Mouse (Mus musculus): ENCODE data around the gene Macrod2. TPM values are rescaled to one million over a fixed set of nuclear protein-coding genes. Genes with fewer than 3 reads are reported as not detected.

The Macrod2 gene
- total RNA-seq, 2 experiments from 2014 or later, result 51.0 to 52.7 TPM

- DNase-seq (ENCODE audit: low spot score in 2 of 2), result no peak
Observed at GRCm38 (mm10) chr2:141024316-141025043, 629.4 kb downstream of the Macrod2 start.

- no peak for DNase-seq (ENCODE audit: low spot score in 2 of 2)
Observed at GRCm38 (mm10) chr2:141056685-141057454, 661.8 kb downstream of the Macrod2 start.

- DNase-seq (ENCODE audit: low spot score in 2 of 2), result no peak
Observed at GRCm38 (mm10) chr2:141057455-141057833, 662.3 kb downstream of the Macrod2 start.

GRCm38 (mm10) chr2:141073981-141074855 is 679.1 kb downstream of the Macrod2 start:
- DNase-seq (ENCODE audit: low spot score in 2 of 2), result no peak

- DNase-seq (ENCODE audit: low spot score in 2 of 2), result no peak
Observed at GRCm38 (mm10) chr2:141078221-141078620, 683.1 kb downstream of the Macrod2 start.

- no peak for DNase-seq (ENCODE audit: low spot score in 2 of 2)
Observed at GRCm38 (mm10) chr2:141091320-141091719, 696.2 kb downstream of the Macrod2 start.

- no peak for DNase-seq (ENCODE audit: low spot score in 2 of 2)
Observed at GRCm38 (mm10) chr2:141117579-141117978, 722.5 kb downstream of the Macrod2 start.

GRCm38 (mm10) chr2:141123875-141124274 is 728.8 kb downstream of the Macrod2 start:
- DNase-seq (ENCODE audit: low spot score in 2 of 2), result no peak

GRCm38 (mm10) chr2:141125638-141126037 is 730.5 kb downstream of the Macrod2 start:
- DNase-seq (ENCODE audit: low spot score in 2 of 2), result no peak

GRCm38 (mm10) chr2:141142266-141142665 is 747.2 kb downstream of the Macrod2 start:
- DNase-seq (ENCODE audit: low spot score in 2 of 2), result no peak

- peak; percentile 6 to 17 for DNase-seq (ENCODE audit: low spot score in 2 of 2)
Observed at GRCm38 (mm10) chr2:141152011-141152772, 757.1 kb downstream of the Macrod2 start.

- DNase-seq (ENCODE audit: low spot score in 2 of 2), result no peak
Observed at GRCm38 (mm10) chr2:141155972-141156371, 760.9 kb downstream of the Macrod2 start.

- no peak for DNase-seq (ENCODE audit: low spot score in 2 of 2)
Observed at GRCm38 (mm10) chr2:141156979-141157593, 762.0 kb downstream of the Macrod2 start.

- no peak for DNase-seq (ENCODE audit: low spot score in 2 of 2)
Observed at GRCm38 (mm10) chr2:141158161-141158560, 763.1 kb downstream of the Macrod2 start.

- DNase-seq (ENCODE audit: low spot score in 2 of 2), result no peak
Observed at GRCm38 (mm10) chr2:141163918-141164317, 768.8 kb downstream of the Macrod2 start.

- no peak for DNase-seq (ENCODE audit: low spot score in 2 of 2)
Observed at GRCm38 (mm10) chr2:141169586-141169985, 774.5 kb downstream of the Macrod2 start.

- DNase-seq (ENCODE audit: low spot score in 2 of 2), result no peak
Observed at GRCm38 (mm10) chr2:141173167-141173566, 778.1 kb downstream of the Macrod2 start.

- DNase-seq (ENCODE audit: low spot score in 2 of 2), result no peak
Observed at GRCm38 (mm10) chr2:141173607-141174006, 778.5 kb downstream of the Macrod2 start.

GRCm38 (mm10) chr2:141180656-141181055 is 785.5 kb downstream of the Macrod2 start:
- DNase-seq (ENCODE audit: low spot score in 2 of 2), result no peak

GRCm38 (mm10) chr2:141182034-141182759 is 787.1 kb downstream of the Macrod2 start:
- no peak for DNase-seq (ENCODE audit: low spot score in 2 of 2)
